Mouse (Mus musculus) heart, adult 9 months (tissue): ENCODE results near the gene Gm4141.
"Not testable (repeated sequence)": the region's sequence is repeated elsewhere in the genome, so short reads cannot be mapped to it uniquely, and the experiment has no call there.

Experiments
- DNase-seq, 2 experiments: peaks; one replicate each; pipeline ENCODE4 v3.0.0; 2022; ENCODE audit warnings: low spot score in 2 of 2

Gene Gm4141

DNA sequence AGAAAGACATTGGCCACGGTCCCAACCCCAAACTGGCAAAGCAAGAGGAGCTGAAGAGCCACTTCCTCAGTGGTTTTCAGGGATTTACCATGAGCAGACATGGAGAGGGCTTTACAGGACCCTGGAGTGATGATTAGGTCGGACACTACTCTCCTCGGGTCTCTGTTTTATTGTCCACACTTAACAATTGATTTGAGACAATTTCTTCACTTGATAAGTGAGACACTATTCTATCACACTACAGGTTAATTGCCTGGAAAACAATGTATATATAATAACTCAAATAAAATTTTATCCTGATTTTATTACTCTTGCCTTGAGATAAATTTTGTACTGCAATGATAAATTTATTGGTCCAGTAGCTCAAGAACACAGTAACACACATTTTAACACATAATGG lies at the start of gene Gm4141:
TSS of gene Gm4141 (minus strand) at position 101 of the 400 bp plus-strand sequence.
- not testable (repeated sequence) for DNase-seq

DNA sequence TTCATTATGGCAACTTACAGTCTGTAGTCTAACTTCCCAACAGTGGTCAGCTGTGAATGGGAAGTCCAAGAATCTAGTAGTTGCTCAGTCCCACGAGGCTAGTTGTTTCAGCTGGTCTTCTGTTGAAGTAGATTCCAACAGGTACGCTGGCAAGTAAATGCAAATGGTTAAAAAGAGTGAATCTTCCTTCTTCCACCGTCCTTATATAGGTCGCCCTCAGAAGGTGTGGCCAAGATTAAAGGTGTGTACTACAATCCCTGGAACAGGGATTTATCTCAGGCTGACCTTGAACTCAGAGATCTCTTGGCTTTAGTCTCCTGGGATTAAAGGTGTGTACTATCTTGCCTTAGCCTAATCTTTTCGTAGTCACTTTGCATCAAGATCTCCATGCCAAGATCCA lies 22.9 kb upstream of the Gm4141 start, which contains the start of gene Gm4513:
TSS of gene Gm4513 (minus strand) at position 101 of the 400 bp plus-strand sequence.
- not testable (repeated sequence) for DNase-seq

DNA sequence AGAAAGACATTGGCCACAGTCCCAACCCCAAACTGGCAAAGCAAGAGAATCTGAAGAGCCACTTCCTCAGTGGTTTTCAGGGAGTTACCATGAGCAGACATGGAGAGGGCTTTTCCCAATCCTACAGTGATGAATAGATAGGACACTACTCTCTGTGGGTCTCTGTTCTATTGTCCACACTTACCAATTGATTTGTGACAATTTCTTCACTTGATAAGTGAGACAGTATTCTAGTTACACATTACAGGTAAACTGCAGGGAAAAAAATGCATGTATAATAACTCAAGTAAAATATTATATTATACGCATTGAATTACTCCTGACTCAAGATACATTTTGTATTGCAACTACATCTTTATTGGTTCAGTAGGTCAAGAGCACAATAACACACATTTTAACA lies 30.4 kb downstream of the Gm4141 start, which contains the start of gene Gm5726:
TSS of gene Gm5726 (minus strand) at position 101 of the 400 bp plus-strand sequence.
- DNase-seq = not testable (repeated sequence)

DNA sequence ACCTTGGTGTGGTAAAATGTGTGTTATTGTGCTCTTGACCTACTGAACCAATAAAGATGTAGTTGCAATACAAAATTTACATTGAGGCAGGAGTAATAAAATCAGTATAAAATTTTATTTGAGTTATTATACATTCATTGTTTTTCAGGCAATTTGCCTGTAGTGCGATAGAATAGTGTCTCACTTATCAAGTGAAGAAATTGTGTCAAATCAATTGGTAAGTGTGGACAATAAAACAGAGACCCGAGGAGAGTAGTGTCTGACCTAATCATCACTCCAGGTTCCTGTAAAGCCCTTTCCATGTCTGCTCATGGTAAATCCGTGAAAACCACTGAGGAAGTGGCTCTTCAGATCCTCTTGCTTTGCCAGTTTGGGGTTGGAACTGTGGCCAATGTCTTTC lies 42.5 kb downstream of the Gm4141 start, which contains the start of gene Vmn1r104:
TSS of gene Vmn1r104 (plus strand) at position 301 of the 400 bp plus-strand sequence.
- not testable (repeated sequence) for DNase-seq
